Mouse (Mus musculus) urinary bladder, adult 18-20 months (tissue): ENCODE results near the gene Tbccd1.
A peak's percentile ranks its signal among the peaks of the same experiment; 100 is the strongest.

Experiments
- DNase-seq, 2 experiments: peaks; one replicate each; pipeline ENCODE4 v3.0.0; 2022; ENCODE audit warnings: low spot score in 2 of 2, mixed read lengths in 2 of 2

The Tbccd1 gene

GRCm38 (mm10) chr16:22872397-22872796 is 14.9 kb upstream of the Tbccd1 start:
- DNase-seq = no peak

GRCm38 (mm10) chr16:22856773-22857172 is 696 bp downstream of the Tbccd1 start:
- DNase-seq = no peak

- DNase-seq = no peak
Observed at GRCm38 (mm10) chr16:22852709-22853108, 4.8 kb downstream of the Tbccd1 start.

- no peak for DNase-seq
Observed at GRCm38 (mm10) chr16:22848331-22848730, 9.1 kb downstream of the Tbccd1 start.

GRCm38 (mm10) chr16:22847686-22848085 is 9.8 kb downstream of the Tbccd1 start:
- DNase-seq = no peak

GRCm38 (mm10) chr16:22845481-22845880 is 12.0 kb downstream of the Tbccd1 start:
- no peak for DNase-seq

- no peak for DNase-seq
Observed at GRCm38 (mm10) chr16:22844834-22845233, 12.6 kb downstream of the Tbccd1 start.

GRCm38 (mm10) chr16:22844061-22844801 is 13.2 kb downstream of the Tbccd1 start:
- DNase-seq = peak; percentile 55 to 61

GRCm38 (mm10) chr16:22842871-22843270 is 14.6 kb downstream of the Tbccd1 start:
- no peak for DNase-seq

- no peak for DNase-seq
Observed at GRCm38 (mm10) chr16:22839146-22839857, 18.2 kb downstream of the Tbccd1 start.

GRCm38 (mm10) chr16:22832932-22833525 is 24.4 kb downstream of the Tbccd1 start:
- DNase-seq = no peak

GRCm38 (mm10) chr16:22820731-22821130 is 36.7 kb downstream of the Tbccd1 start:
- no peak for DNase-seq

GRCm38 (mm10) chr16:22811477-22811876 is 46.0 kb downstream of the Tbccd1 start, which contains the start of gene Crygs:
Crygs (minus strand) TSS chr16:22811577.
- DNase-seq = no peak

- DNase-seq = peak; percentile 13 to 28
Observed at GRCm38 (mm10) chr16:22807468-22808070, 49.9 kb downstream of the Tbccd1 start.

- no peak for DNase-seq
Observed at GRCm38 (mm10) chr16:22802786-22803185, 54.7 kb downstream of the Tbccd1 start.

GRCm38 (mm10) chr16:22800849-22801109 is 56.7 kb downstream of the Tbccd1 start:
- no peak for DNase-seq

- DNase-seq = no peak
Observed at GRCm38 (mm10) chr16:22800026-22800848, 57.2 kb downstream of the Tbccd1 start.

GRCm38 (mm10) chr16:22798520-22798919 is 58.9 kb downstream of the Tbccd1 start:
- no peak for DNase-seq

- DNase-seq = no peak
Observed at GRCm38 (mm10) chr16:22797521-22797920, 59.9 kb downstream of the Tbccd1 start.

GRCm38 (mm10) chr16:22795497-22795896 is 62.0 kb downstream of the Tbccd1 start:
- no peak for DNase-seq

- no peak for DNase-seq
Observed at GRCm38 (mm10) chr16:22791235-22791634, 66.2 kb downstream of the Tbccd1 start.

GRCm38 (mm10) chr16:22789908-22790367 is 67.5 kb downstream of the Tbccd1 start:
- DNase-seq = no peak
